Mouse (Mus musculus) layer of hippocampus, postnatal 36 days (tissue): ENCODE data around the gene Rnft2. TPM values are rescaled to one million over a fixed set of nuclear protein-coding genes. Genes with fewer than 3 reads are reported as not detected.

Experiments used
- DNase-seq, 2 experiments: peaks; one replicate each; pipeline ENCODE4 v3.0.0; 2022
- total RNA-seq, 2 experiments: library from RNA; stranded (reverse); gene quantifications; 2 replicates each; pipeline ENCODE4 v1.2.3; 2021

Gene Rnft2
- total RNA-seq, 2 experiments from 2014 or later = 71.5 to 72.2 TPM

- no peak for DNase-seq
These were observed 6.1 kb upstream of the Rnft2 start for GRCm38 (mm10) chr5:118250987-118251386.

- DNase-seq = no peak
These were observed 2.5 kb upstream of the Rnft2 start for GRCm38 (mm10) chr5:118247378-118247777.

DNA sequence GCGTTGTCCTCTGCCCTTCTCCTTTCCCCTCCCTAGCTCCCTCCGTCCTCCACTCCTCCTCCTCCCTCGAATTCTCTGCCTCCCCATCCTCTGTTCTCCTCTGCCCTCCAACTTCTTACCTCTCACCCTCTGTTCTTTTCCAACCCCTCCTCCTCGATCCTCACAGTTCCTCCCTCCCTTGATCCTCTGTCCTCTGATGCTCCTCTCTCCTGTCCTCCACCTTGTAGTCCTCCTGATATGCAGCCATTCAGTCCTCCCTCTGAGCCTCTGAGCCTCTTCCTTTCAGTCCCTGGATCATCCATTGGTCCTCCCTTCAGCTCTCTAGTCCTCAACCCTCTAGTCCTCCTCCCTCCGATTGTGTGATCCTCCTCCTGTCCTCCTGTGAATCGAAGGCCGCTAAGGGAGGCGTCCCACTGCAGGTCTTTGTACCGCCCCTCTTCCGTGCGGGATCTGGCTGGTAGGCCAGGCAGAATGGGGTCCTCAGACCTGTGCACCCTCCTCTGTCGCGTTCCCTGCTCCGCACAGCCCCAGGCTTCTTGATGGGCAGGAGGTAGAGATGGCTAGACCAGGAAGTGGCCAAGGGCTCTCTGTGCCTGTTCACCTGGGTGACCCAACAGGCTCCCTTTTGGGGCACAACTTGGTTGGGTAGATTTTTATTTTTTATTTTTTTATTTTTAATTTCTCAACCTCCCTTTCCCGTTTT lies 841 bp upstream of the Rnft2 start:
- DNase-seq = peak in 1 of 2 experiments; percentile 26

DNA sequence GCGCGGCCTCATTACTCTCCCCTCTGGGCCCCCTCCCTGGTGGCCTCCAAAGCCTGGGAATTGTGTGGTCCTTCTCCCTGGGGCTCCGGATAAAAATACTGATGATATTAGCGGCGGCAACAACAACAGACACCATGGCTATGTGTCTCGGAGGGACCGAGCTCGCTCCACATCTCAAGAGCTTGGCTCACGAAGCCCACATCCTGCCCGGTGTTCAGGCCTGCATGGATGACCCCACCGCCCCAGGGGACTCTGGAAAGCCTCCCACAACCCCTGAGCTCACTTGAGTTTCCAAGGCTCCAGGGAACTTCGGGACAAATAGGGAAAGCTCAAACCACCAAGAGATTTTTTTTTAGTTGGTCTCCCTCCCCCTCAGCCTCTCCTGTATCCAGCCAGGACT lies 5.2 kb downstream of the Rnft2 start:
- no peak for DNase-seq

GRCm38 (mm10) chr5:118236891-118237290 lies 8.0 kb downstream of the Rnft2 start:
- no peak for DNase-seq

GRCm38 (mm10) chr5:118230071-118230611 lies 14.8 kb downstream of the Rnft2 start:
- DNase-seq = peak; percentile 51 to 59

DNA sequence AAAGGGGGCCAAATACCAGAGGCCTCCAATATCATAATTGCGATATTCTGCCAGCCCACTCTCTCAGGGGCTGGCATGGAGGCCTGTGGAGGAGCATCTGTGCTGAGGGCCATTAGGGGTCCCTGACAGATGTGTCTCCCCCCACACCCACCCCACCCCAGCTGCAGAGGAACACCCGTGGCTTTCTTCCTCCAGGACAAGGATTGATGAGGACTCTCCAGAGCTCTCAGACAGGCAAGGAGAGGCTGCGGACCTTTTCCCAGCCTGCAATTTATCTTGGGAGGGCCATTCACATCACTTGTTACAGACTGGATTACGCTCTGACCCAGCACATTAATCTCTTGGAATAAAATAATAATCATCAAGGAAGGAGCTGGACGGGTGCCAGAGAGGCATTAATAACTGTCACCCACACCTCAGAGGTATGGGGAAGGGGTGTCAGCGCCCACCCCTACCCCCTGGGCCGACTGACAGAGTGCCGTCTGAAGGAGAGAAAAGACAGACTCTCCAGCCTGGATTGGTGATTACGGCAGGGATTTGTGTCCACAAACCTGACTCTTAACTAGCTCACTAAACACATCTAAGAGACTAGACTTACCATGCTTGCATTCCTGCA lies 21.7 kb downstream of the Rnft2 start:
- no peak for DNase-seq

DNA sequence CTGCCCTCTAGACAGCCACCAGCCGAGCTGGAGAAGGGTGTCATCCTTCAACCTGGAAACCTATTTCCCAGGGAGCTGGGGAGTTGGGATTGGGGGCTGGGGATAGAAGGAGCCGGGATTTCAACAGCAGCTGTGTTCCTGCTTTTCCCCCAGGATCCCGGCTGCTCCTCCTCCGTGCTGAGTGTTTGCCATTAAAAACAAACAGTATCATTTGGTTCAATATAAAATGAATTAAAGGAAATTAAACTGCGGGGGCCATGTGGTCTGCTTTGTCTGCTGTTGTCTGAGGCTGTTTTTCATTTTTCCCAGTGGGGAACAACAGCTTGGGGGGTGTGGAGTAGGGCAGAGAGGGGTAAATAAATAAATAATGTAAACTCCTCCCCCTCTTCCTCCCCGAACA lies 27.5 kb downstream of the Rnft2 start:
- DNase-seq = peak; percentile 62 to 65

- peak; percentile 73 to 79 for DNase-seq
These were observed 30.3 kb downstream of the Rnft2 start for GRCm38 (mm10) chr5:118214418-118215154.

DNA sequence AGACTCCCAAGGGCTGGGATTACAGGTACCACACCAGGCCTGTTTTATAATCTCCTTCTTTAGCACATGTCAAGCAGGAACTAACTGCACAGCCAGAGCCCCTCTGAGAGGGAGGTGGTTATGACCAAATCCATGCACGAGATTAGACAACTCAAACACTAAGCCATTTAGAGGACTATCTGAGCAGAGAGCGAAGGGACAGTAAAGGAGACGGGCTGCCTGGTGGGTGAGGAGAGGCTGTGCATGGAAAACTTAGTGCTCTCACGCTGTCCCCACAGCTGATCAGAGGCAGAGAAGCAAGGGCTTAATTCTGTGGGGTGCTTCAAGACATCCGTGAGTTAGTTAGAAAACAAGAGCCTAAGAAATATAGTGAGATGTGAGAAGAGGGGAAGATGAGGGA lies 30.9 kb downstream of the Rnft2 start:
- no peak for DNase-seq

DNA sequence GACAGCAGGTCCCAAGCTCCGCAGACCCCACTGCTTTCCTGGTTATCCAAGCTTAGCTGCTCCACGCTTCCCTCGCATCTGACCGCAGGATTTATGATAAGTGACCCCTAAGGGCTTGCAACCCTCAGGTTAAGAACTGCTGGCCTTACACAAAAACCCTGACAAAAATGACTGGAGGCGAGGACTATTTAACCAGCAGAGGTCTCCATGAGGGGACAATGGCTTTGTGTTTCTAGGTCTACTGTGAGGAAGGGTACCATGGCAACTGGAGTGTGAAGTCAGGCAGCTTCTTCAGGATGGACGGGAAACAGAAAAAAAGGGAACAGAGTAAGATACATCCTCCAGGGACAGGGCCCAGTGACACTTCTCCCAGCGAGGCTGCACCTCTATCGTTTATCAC lies 39.1 kb downstream of the Rnft2 start:
- DNase-seq = no peak

DNA sequence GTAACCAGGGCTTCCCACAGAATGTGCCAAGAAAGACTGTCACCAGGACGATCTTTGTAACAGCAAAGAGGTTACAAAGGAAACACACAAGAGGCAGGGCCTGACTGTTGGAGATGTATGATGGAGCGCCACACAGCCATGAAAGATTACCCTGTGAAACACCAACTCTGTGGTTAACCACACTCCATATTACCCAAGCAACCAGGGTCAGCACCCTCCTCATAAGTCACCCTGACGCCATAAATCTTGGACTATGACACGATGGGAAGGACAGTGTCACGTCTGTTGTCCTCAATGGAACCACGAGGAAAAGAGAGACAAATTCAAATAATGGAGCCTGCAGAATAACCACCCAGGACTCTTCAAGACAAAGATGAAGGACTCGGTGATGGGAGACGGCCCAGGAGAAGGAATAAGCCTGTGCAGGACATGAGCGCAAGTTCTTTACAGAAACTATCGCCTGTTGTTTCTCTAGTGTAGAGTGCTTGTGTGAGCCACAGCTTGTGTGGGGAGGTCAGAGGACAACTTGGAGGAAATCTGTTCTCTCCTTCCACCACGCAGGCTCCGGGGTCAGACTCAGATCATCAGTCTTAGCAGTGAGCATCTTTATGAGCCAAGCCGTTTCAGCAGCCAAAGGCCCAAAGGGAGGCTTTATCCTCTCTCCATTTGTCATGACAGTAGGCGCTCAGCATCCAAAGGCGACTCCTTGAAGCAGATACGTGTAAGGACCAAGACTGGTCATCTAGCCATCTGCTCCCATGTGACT lies 40.1 kb downstream of the Rnft2 start:
- no peak for DNase-seq

DNA sequence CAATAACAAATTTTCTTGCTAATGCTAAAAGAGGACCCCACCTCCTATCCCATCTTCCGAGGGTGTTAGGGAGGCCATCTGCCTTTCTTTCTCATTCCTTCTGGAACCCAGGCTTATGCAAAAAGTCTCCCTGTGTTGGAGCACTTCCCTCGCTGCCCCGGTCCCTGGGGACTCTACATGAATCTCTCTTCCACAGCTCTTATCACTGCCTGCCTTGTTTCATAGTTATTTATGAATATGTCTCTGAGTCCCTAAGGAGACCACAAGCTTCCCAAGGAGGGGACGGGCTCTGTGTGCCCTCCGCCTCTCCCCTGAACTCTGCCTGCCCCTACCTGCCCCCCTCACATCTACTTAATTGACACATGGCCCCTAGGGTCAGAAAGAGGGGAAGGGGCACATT lies 45.2 kb downstream of the Rnft2 start:
- DNase-seq = no peak

DNA sequence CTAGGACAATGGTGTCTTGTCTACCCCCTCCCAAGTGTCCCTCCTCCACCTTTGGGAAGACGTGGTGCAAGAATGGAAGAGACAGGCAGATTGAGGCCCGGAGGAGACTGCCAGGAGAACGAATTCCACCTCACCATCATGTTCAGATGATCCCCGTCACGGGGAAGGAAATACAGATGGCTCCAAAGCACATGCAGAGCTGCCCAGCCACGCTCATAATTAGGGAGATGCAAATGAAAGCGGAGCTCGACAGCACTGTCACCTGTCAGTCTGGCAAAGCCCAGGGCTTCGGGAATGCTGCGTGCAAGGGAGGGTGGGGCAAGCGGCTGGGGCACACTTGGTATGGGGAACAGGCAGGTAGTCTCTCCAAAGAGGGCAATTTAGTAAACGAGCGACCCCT lies 47.5 kb downstream of the Rnft2 start:
- DNase-seq = peak in 1 of 2 experiments; percentile 37

- DNase-seq = no peak
These were observed 52.7 kb downstream of the Rnft2 start for GRCm38 (mm10) chr5:118192221-118192620.

- no peak for DNase-seq
These were observed 54.4 kb downstream of the Rnft2 start for GRCm38 (mm10) chr5:118190491-118190890.

DNA sequence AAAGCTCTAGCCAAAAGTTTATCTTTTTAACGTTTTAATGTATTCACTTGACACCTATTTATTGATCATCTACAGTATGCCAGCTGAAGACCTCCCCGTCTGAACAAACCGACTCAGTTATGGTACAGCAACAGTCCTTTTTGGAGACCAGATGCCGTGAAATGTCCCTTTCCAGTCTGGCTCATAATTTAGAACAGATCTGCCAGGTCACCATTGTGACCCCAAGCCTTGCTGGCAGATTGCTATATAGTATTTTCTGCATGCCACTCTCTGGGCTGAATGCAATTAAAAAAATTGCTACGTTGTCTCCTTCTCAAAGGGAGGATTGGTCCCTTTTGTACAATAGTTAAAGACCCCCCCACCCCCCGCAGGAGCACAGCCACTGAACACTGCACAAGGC lies 56.6 kb downstream of the Rnft2 start:
- DNase-seq = no peak

GRCm38 (mm10) chr5:118186903-118187633 lies 57.8 kb downstream of the Rnft2 start:
- no peak for DNase-seq

DNA sequence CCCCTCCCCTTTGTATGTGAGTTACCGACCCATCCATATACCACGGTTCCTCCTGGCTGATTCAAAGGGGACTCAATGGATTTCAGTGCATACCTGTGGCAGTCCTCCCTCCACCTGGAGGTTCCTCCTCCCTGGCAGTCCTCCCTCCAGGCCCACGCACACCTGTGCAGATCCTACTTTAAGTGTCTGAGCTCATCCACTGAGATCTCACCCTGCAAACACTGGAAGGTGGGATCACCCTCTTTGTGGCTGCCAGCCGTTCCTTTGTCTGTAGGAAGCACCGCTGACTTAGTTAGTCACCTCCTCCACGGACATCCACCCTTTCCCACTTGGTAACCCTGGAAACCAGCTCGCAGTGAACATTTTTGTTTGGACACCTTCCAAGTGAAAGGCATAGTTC lies 67.3 kb downstream of the Rnft2 start:
- no peak for DNase-seq

GRCm38 (mm10) chr5:118175137-118175536 lies 69.8 kb downstream of the Rnft2 start:
- no peak for DNase-seq

GRCm38 (mm10) chr5:118174310-118175009 lies 70.5 kb downstream of the Rnft2 start:
- no peak for DNase-seq
